Mouse (Mus musculus) cerebellum, postnatal 25 days (tissue): ENCODE measurements around the gene Stat4.

Experiments used
- DNase-seq, 2 experiments: peaks; one replicate each; pipeline ENCODE4 v3.0.0; 2021; ENCODE audit warnings: mixed read lengths in 2 of 2

Gene Stat4

GRCm38 (mm10) chr1:52111217-52111616 is 124.3 kb downstream of the Stat4 start:
- DNase-seq: no peak

- DNase-seq: no peak
Observed at GRCm38 (mm10) chr1:52112301-52112700, 125.4 kb downstream of the Stat4 start.

- no peak for DNase-seq
Observed at GRCm38 (mm10) chr1:52113067-52113665, 126.2 kb downstream of the Stat4 start.

GRCm38 (mm10) chr1:52113666-52114069 is 126.7 kb downstream of the Stat4 start:
- peak; percentile 99 to 100 for DNase-seq

- DNase-seq: no peak
Observed at GRCm38 (mm10) chr1:52116441-52116840, 129.5 kb downstream of the Stat4 start.

GRCm38 (mm10) chr1:52117777-52118176 is 130.8 kb downstream of the Stat4 start:
- DNase-seq: no peak

- DNase-seq: peak; percentile 90 to 95
Observed at GRCm38 (mm10) chr1:52118860-52119591, 132.1 kb downstream of the Stat4 start, which contains the start of gene Stat1. Gene Stat1 (plus strand): TSS chr1:52119440.

- peak in 1 of 2 experiments; percentile 41 for DNase-seq
Observed at GRCm38 (mm10) chr1:52119691-52120090, 132.7 kb downstream of the Stat4 start.

- no peak for DNase-seq
Observed at GRCm38 (mm10) chr1:52120191-52120590, 133.2 kb downstream of the Stat4 start.

GRCm38 (mm10) chr1:52121052-52121451 is 134.1 kb downstream of the Stat4 start:
- no peak for DNase-seq

GRCm38 (mm10) chr1:52124818-52125217 is 137.9 kb downstream of the Stat4 start:
- DNase-seq: no peak

- DNase-seq: no peak
Observed at GRCm38 (mm10) chr1:52127350-52127749, 140.4 kb downstream of the Stat4 start.

- no peak for DNase-seq
Observed at GRCm38 (mm10) chr1:52129794-52130193, 142.8 kb downstream of the Stat4 start.

- DNase-seq: peak in 1 of 2 experiments; percentile 27
Observed at GRCm38 (mm10) chr1:52131787-52132377, 144.9 kb downstream of the Stat4 start.

- DNase-seq: no peak
Observed at GRCm38 (mm10) chr1:52133254-52133653, 146.3 kb downstream of the Stat4 start.

- no peak for DNase-seq
Observed at GRCm38 (mm10) chr1:52137292-52137691, 150.3 kb downstream of the Stat4 start.

- DNase-seq: no peak
Observed at GRCm38 (mm10) chr1:52140534-52140933, 153.6 kb downstream of the Stat4 start.

GRCm38 (mm10) chr1:52141482-52141881 is 154.5 kb downstream of the Stat4 start:
- DNase-seq: no peak

- no peak for DNase-seq
Observed at GRCm38 (mm10) chr1:52142117-52142516, 155.2 kb downstream of the Stat4 start.

GRCm38 (mm10) chr1:52143191-52143590 is 156.2 kb downstream of the Stat4 start:
- no peak for DNase-seq

GRCm38 (mm10) chr1:52143596-52144156 is 156.7 kb downstream of the Stat4 start:
- DNase-seq: no peak

- no peak for DNase-seq
Observed at GRCm38 (mm10) chr1:52144907-52145306, 158.0 kb downstream of the Stat4 start.

- peak; percentile 68 to 83 for DNase-seq
Observed at GRCm38 (mm10) chr1:52146214-52146970, 159.4 kb downstream of the Stat4 start.
